Mouse (Mus musculus): ENCODE results near the gene Tspan14.

Gene Tspan14

GRCm38 (mm10) chr14:40953381-40953780 lies 13.2 kb downstream of the Tspan14 start:
- CTCF ChIA-PET = interaction anchor here (0.6 to 1.0 kb wide), 2 partner anchors 9 to 12 kb away, joined by 3 read pairs; no protein-coding TSS in a partner anchor

GRCm38 (mm10) chr14:40952715-40953114 lies 13.9 kb downstream of the Tspan14 start:
- CTCF ChIA-PET = no interaction called here

GRCm38 (mm10) chr14:40952301-40952700 lies 14.3 kb downstream of the Tspan14 start:
- CTCF ChIA-PET = no interaction called here

GRCm38 (mm10) chr14:40949730-40950614 lies 16.6 kb downstream of the Tspan14 start:
- CTCF ChIA-PET = interaction anchor here (0.7 to 1.9 kb wide), 3 partner anchors 12 to 17 kb away, joined by 3 to 5 read pairs (median 3); partner anchors contain the start of gene Tspan14

- CTCF ChIA-PET = interaction anchor here (1.2 to 1.9 kb wide), 3 partner anchors 13 to 29 kb away, joined by 3 to 5 read pairs (median 3); partner anchors contain the start of gene Tspan14
Observed at GRCm38 (mm10) chr14:40949047-40949446, 17.6 kb downstream of the Tspan14 start.

GRCm38 (mm10) chr14:40948522-40948921 lies 18.1 kb downstream of the Tspan14 start:
- CTCF ChIA-PET = interaction anchor here (1.2 to 1.9 kb wide), 3 partner anchors 13 to 29 kb away, joined by 3 to 5 read pairs (median 3); partner anchors contain the start of gene Tspan14

GRCm38 (mm10) chr14:40947431-40948394 lies 18.9 kb downstream of the Tspan14 start:
- CTCF ChIA-PET = interaction anchor here (0.6 to 1.4 kb wide), 7 partner anchors 12 to 40 kb away, joined by 3 to 4 read pairs (median 3); partner anchors contain the start of gene Tspan14

GRCm38 (mm10) chr14:40943802-40944201 lies 22.8 kb downstream of the Tspan14 start:
- CTCF ChIA-PET = no interaction called here

- CTCF ChIA-PET = no interaction called here
Observed at GRCm38 (mm10) chr14:40942429-40942828, 24.2 kb downstream of the Tspan14 start.

GRCm38 (mm10) chr14:40938380-40938987 lies 28.1 kb downstream of the Tspan14 start:
- CTCF ChIA-PET = no interaction called here

- CTCF ChIA-PET = no interaction called here
Observed at GRCm38 (mm10) chr14:40937052-40937451, 29.6 kb downstream of the Tspan14 start.

GRCm38 (mm10) chr14:40935481-40935880 lies 31.1 kb downstream of the Tspan14 start:
- CTCF ChIA-PET = interaction anchor here (0.9 to 1.3 kb wide), 2 partner anchors 8 to 14 kb away, joined by 3 to 5 read pairs; no protein-coding TSS in a partner anchor

GRCm38 (mm10) chr14:40935054-40935453 lies 31.6 kb downstream of the Tspan14 start:
- CTCF ChIA-PET = no interaction called here

- CTCF ChIA-PET = interaction anchor here (1.4 kb wide), 1 partner anchor 12 kb away, joined by 18 read pairs; no protein-coding TSS in a partner anchor
Observed at GRCm38 (mm10) chr14:40933328-40933727, 33.3 kb downstream of the Tspan14 start.

- CTCF ChIA-PET = interaction anchor here (1.4 kb wide), 1 partner anchor 13 kb away, joined by 18 read pairs; no protein-coding TSS in a partner anchor
Observed at GRCm38 (mm10) chr14:40932225-40932624, 34.4 kb downstream of the Tspan14 start.

GRCm38 (mm10) chr14:40931115-40931829 lies 35.3 kb downstream of the Tspan14 start:
- CTCF ChIA-PET = interaction anchor here (1.0 kb wide), 1 partner anchor 14 kb away, joined by 3 read pairs; no protein-coding TSS in a partner anchor

- CTCF ChIA-PET = interaction anchor here (1.0 kb wide), 1 partner anchor 12 kb away, joined by 3 read pairs; no protein-coding TSS in a partner anchor
Observed at GRCm38 (mm10) chr14:40929943-40930342, 36.7 kb downstream of the Tspan14 start.

GRCm38 (mm10) chr14:40928897-40929296 lies 37.7 kb downstream of the Tspan14 start:
- CTCF ChIA-PET = no interaction called here

GRCm38 (mm10) chr14:40927041-40927440 lies 39.6 kb downstream of the Tspan14 start:
- CTCF ChIA-PET = interaction anchor here (0.8 kb wide), 2 partner anchors 9 to 40 kb away, joined by 3 read pairs; no protein-coding TSS in a partner anchor
